Mouse (Mus musculus) liver, adult 2 months (tissue): ENCODE data around the gene Prss43.

ENCODE experiments used
- CTCF ChIP-seq: fragments of 200-500 bp; IDR thresholded peaks from 2 replicates; pipeline ENCODE4 v1.5.1; 2011; ENCODE audit warnings: low read depth, low read length, control low read depth
- POLR2A ChIP-seq: fragments of 200-500 bp; IDR thresholded peaks from 2 replicates; pipeline ENCODE4 v1.6.1; 2011; ENCODE audit warnings: low read length, control low read depth; ENCODE audit not compliant: insufficient read depth; ENCODE audit errors: extremely low read depth

- TF ChIP-seq POLR2A (no peak), CTCF (no peak)
Measured at GRCm38 (mm10) chr9:110826390-110826789, at the start of gene Prss43.
